Mouse (Mus musculus): ENCODE data around the gene Mrgpra3.

Mrgpra3 gene

GRCm38 (mm10) chr7:47601272-47601671 lies at the start of gene Mrgpra3:
Gene Mrgpra3 (minus strand): TSS chr7:47601372.
- no peak for DNase-seq (ENCODE audit: extremely low spot score)
